Mouse (Mus musculus): ENCODE measurements around the gene Sag.

The Sag gene

DNA sequence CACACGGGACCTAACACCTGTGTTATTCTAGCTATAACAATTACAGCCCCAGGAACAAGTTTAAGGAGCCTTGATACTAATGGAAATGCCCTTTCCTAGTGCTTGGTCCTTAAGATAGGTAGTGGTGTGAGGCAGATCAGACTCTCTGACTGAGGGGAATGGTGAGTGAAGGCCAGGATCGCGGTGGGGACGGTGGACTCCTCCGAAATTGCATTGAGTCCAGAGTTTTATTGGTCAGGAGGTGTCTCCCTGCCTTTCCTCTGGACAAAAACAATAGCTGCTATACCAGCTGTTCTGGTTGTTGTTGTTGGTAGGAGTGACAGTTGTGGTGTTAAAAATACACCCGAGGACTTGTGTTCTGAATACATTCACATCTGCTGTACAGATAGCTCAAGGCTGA lies 50.9 kb downstream of the Sag start:
- DNase-seq (ENCODE audit: extremely low spot score), result no peak

DNA sequence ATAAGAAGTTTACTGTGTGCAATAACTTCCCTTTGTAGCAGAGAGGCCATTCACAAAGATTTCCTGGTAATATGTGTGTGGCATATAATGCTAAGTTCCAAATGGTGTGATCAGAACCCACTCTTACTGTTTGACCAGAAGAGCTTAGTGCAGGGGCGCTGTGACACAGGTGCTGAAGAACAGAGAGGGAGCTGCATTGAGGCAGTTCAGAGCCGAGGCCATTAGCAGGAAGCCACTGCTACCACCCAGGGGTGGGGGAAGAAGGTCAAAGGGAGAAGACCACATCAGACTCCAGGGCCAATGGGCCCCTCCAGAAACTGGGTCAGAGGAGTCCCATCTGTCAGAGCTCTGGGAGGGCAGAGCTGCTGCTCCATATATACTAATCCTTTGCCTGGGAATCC lies 51.4 kb downstream of the Sag start:
- DNase-seq (ENCODE audit: extremely low spot score), result no peak

DNA sequence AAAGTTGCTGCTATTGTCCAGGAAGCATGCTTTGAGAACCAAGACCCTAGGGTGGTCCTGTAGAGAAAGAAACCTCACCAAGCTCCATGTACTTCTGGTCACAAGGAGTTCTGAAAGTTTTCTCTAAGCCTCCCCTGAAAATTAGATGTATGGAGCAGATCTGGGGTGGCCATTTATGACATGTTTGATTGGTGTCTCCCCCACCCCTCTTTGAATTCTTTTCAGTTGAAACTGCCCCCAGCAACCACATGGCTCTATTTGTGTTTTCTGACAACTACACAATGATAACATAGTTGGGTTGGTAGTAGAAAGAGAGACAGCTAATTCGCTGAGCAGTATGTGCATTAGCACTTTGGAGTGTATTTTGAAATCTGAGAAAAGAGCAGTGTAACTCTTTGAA lies 52.0 kb downstream of the Sag start:
- no peak for DNase-seq (ENCODE audit: extremely low spot score)

DNA sequence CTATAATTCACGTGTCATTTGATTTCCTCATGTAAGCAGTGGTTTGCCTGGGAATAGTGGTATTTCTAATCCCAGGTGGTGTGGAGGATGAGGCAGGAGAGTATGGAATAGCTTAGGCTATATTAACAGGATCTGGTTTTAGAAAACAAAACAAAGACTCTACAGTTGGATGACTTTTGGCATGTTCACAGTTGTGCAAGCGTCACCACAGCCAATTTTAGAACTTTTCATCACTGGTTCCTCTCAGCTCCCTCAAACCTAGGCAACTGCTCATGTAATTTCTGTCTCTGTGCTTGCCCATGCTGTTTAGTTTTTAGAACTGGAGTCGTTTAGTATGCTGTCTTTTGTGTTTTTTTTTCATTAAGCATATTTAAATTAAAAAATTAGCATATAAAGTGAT lies 53.3 kb downstream of the Sag start:
- no peak for DNase-seq (ENCODE audit: extremely low spot score)

DNA sequence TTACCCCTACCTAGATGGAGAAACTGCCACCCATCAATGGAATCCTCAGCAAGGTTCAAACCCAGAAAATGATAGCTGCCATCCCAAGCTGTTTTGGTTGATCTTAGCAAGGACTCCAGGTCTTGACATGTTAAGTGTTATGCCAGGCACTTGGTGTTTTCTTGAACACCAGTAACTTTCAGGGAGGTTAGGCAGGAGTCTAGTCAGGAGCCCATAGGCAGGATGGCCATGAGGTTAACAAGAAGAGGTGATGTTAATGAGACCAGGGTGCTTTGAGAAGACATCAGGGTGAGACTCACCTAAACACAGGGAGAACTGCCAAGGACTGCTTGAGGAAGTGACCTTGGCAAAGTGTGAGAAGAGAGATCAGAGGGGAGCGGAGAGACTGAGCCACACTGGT lies 54.6 kb downstream of the Sag start:
- DNase-seq (ENCODE audit: extremely low spot score), result no peak

DNA sequence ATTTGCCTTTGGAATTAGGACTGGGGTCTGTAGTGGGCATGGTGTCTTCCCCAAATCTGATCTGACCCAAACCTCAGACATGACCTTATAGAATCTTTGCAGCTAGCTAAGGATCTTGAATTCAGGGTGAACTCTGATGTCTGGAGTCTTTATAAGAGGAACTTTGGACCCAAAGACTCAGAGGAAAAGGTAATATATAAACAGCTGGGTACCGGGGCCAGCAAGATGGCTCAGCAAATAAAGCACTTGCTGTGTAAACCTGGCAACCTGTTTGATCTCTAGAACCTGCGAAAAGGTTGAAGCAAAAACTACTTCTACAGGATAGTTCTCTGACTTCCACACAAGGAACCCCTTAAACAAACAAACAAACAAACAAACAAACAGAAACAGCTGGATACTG lies 55.0 kb downstream of the Sag start:
- DNase-seq (ENCODE audit: extremely low spot score), result no peak

DNA sequence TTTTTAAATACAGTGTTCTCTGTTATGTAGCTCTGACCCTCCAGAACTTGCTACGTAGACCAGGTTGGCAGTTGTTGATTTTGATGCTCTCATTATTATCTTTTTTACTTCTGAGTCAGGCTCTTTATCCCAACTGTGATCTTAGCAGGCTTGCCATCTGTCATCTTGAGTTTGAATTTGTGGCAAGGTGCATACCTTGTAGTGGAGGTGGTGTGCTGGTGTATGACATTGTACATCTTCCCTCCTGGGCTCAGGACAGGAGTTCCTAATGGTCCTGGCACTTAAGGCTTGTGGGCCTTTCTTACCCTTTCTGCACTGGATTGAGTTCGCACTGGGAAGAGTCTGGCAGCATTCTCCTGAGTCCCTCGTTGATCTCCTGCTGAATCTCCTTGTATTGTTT lies 60.1 kb downstream of the Sag start:
- no peak for DNase-seq (ENCODE audit: extremely low spot score)

DNA sequence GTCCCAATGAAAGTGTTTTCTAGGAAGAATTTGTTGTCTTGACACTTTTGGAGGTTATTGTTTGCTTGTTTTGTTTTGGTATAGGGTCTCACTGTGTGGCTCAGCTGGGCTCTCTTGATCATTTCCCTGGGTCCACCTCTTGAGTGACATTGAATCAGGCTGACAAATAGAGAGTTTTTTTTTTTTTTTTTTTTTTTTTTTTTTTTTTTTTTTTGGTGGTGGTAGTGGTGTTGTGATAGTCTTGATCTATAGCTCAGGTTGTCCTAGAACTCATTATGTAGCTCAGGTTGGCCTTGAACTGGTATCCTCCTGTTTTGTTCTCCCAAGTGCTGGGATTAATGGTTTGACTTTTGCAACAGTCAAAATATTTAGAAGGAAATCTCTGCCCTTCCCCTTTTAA lies 61.4 kb downstream of the Sag start:
- no peak for DNase-seq (ENCODE audit: extremely low spot score)

DNA sequence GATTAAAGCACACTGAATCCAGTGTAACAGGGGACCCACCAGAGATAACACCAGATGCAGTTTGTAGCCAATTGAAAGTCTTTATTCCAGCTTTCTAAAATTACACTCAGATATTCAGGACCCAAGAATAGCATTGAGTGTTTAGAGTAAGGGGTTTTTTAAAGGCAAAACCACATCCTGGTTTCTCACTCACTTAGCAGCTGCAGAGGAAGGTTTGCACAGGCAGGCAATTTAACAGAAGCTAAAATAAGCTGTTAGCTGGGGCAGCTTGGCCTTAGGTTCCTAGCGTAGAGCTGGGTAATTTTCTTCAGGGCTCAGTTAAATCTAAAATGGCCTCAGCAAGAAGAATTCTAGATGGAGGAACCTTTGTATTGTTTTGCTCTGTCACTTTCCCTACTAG lies 63.2 kb downstream of the Sag start:
- no peak for DNase-seq (ENCODE audit: extremely low spot score)

DNA sequence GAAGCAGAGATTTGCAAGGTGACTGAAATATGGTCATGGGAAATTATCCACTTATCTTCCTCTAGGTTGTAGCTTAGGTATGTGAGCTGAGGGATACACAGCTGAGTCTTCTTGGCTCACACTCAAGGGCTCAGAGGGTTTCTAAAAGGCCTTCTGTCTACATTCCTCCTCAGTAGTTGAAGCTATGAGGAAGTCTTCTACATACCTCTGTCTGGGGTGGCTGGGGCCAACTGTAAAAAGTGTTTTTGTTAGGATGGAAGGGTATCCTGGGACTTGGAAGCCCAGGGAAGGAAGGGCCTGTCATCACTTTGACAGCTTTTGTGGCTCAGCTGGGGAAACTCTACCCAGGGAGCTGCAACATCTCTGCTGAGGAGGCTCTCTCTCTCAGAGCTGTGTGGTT lies 68.1 kb downstream of the Sag start:
- no peak for DNase-seq (ENCODE audit: extremely low spot score)

DNA sequence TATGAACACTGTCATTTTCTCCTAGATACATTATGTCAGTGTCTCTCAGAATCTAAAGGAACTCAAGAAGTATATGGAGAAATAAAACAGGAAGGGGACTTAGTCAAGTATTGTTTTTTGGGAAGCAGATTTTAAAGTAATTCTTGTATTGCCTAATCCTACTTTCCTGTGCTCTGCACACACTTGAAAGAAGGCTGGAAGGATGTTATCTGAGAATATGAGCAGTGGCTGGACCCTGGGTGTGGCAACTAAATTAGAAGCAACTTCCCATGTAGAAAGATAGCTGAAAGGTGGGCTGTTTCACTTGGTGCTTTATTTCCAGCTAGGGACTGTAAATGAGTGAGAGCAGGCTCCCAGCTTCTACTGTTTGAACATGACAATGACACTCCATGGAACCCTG lies 69.6 kb downstream of the Sag start:
- DNase-seq (ENCODE audit: extremely low spot score), result no peak

DNA sequence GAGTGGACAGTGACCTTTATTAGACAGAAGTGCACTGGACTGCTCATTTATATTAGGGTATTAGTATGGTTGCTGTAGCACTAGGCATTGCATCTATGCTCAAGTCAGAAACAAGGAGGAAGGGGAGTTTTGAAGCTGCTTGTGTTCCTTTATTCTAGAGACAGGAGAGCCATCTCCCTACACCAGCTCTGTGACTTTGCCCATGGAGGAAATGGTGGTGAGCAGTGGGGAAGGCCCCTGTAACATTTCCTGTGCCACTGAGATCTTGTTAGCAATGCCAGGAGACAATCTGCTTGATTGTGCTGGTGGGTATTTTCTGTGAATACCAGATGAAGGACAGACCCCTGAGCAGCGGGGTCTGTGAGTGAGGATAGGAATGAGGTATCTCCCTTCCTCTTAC lies 72.6 kb downstream of the Sag start:
- no peak for DNase-seq (ENCODE audit: extremely low spot score)

DNA sequence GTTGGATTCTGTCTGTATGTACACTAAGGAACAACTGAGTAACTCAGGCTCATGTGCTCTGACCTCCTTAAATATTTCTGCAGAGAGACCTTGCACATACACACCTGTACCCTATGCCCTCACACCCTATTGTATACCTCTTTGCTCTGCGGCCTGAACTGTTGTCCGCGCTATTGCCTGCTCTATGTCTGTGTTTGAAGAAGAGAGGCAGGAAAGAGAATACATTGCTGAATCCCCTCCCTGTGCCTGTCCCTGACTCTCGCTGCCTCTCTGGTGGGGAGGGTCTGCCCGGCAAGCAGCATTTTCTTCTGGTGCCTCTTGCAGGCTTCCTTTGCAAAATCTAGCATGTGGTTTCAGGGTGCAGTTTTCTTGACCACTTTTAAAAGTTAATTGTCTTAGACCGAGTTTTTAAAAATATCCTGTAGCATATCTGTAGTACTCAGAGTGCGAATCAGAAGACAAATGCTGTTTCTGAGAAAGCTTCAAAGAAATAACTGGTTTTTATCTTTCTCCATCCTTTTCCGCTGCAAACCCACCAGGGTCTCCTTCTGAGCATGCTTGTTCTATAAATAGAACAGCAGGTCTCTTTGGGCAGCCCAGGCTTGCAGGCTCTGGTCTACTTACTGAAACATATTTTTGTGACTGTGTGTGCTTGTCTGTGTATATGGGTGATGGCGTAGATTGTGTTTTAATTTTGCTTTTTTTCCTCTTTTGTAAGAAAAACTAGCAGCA lies 74.2 kb downstream of the Sag start:
- DNase-seq (ENCODE audit: extremely low spot score), result no peak

DNA sequence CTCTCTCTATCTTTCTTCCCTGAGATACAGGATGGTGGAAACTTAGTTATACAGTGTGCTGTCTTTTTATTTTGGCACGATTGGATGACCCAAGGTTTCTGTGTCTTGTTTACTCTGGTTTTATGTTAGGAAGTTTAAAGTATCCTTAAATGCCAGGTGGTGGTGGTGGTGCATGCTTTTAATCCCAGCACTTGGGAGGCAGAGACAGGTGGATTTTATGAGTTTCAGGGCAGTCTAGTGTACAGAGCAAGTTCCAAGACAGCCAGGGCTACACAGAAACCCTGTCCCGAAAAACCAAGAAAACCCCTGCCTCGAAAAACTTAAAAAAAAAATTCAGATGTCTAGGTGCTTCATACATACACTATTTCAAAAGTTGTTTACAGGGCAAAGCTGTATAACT lies 75.6 kb downstream of the Sag start:
- DNase-seq (ENCODE audit: extremely low spot score), result no peak

DNA sequence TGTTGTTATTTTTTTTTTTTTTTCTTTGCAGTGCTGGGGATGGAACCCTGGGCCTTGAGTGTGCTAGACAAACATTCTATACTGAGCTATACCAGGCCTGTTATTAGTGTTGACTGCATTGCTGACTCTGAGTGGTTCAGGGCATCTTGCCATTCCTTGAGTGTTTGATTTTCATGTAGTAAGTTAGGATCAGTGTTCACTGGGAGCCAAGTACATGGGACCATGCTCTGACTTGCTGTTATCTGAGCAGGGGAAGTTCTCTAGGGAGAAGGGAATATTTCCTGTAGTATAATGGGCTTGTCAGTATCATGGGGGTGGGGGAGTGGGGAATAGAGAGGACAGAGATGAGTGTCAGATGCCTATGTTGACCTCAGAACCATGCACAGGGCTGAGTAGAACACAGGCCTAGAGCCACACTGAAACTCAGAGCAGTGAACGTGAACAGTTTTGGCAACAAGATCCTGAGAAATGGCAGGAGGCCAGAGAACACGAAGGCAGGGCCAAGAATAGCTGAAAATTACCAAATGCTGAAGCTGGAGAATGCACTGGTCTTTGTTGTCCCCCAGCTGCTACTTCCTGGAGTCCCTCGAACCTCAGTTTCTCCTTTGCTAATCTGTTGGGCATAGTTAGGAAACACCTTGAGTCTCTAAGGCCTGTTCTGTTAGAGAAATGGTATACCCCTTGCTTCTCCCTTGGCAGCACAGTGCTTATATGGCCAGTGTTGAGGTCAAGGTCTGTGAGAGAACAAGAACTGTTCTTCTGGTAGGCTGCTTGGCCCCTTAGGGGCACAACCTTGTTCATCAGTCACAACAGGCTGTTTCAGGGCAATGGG lies 76.2 kb downstream of the Sag start:
- DNase-seq (ENCODE audit: extremely low spot score), result no peak

DNA sequence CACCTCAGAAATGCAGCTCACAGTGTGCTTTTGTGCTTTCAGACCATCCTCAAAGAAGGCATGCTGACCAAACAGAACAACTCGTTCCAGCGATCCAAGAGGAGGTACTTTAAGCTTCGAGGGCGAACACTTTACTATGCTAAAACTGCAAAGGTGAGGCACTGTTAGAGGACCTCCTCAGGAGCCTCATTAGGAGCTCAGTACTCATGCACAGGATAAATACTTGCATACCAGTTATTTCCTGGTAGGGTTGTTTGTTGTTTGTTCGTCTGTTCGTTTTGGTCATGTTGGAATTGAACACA lies 76.8 kb downstream of the Sag start:
- DNase-seq (ENCODE audit: extremely low spot score), result no peak

DNA sequence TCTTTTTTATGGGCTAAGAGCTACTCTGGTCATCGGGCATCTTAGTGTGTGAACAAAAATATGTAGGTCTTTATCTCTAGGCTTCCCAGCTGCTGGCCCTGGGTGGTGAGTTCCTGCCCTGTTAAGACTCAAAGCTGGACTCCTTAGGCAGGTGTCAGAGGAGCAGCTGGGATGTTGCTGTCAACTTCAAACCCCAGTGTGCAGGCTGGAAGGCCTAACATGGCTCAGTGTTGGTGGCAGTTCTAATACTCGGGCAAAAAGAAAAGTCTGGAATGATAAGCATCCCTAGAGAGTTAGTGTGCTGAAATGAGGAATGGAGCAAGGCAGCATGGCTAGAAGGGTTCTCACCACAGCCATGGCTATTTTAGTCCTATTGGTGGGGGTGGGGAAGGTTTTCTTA lies 77.4 kb downstream of the Sag start:
- no peak for DNase-seq (ENCODE audit: extremely low spot score)

DNA sequence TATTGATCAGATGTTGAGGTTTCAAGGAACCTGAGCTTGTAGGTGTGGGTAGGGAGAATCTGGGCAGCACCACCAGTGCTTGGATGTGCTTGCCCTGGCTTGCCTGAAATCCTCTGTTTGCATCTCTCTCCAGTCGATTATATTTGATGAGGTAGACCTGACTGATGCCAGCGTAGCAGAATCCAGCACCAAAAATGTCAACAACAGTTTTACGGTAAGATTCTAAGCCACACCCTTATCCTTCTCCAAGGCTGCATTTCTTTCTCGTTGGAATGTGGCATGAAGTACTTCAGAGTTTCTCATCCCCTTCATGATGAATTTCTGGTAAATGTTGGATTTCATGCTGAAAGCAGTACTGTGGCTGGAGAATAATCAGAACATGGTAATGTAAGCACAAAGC lies 78.2 kb downstream of the Sag start:
- DNase-seq (ENCODE audit: extremely low spot score), result no peak

DNA sequence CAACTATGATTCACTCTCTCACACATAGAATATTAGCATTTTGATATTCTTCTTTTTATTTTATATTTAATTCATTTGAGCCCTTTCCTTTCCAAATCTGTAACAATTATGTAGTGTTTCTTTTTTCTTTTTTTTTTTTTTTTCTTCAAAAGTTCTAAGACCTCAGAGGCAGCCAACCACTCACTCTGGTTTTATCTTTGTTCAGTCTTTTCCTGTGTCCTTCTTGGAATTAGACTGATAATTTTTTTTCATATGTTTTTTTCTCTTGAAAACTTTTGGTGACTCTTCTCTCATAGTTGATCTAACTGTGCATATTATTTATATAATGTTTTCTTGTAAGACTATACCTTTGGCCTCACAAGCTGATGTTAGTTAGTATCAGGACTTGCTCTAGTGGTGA lies 79.1 kb downstream of the Sag start:
- DNase-seq (ENCODE audit: extremely low spot score), result no peak

DNA sequence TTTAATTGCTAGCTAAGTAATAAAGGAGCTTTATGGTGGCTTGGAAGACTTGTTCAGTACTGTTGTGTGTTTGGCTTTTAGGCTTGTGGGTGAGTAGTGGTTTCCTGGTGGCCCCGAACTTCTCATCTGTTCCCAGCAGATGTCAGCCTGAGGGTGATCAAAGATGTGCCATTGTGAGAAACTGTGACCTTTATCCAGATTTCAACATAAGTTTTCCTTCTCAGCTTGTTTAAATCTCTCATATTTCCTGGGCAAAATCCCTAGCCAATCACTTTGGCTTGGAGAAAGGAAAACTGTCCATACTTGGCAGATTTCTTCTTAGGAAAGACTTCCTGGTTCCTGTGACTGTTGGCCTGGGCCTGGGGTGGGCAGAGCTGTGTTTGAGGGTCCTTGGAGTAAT lies 87.5 kb downstream of the Sag start:
- DNase-seq (ENCODE audit: extremely low spot score), result no peak

DNA sequence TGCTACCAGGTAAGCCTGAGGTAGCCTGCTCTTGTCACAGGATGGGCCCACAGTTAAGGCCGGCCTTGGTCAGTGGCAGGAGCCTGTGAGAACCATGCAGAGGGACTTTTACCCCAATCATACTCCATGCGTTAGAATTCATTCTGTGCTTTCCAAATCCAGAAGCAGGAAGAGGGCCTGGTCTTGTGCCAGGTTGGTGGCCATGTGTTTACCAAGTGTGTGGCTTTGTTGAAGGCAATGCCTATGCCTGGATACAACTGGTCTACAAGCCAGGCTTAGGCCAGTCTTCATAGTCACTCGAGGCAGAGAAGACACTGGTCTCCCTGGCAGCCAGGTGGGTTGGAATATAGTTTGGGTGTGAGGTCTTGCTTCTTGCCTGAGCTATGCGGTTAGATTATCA lies 88.2 kb downstream of the Sag start:
- no peak for DNase-seq (ENCODE audit: extremely low spot score)

DNA sequence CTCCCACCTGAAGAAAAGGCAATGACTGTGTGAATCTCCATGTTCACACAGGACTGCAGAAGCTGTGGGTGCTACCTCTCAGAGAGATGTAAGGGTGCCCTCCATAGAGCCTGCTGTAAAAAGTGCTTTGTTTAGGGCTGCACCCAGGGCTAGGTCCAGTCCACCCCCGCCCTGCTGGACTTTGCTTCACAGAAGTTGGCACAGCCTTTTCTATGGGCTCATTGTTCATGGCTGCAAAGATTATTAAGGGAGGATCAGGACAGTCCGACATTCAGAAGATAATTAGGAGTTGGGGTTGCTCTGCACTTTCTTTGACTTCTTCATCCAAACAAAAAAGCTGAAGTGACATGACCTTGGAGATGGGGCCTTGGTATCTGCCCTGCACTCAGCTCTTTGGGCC lies 89.0 kb downstream of the Sag start:
- DNase-seq (ENCODE audit: extremely low spot score), result no peak

DNA sequence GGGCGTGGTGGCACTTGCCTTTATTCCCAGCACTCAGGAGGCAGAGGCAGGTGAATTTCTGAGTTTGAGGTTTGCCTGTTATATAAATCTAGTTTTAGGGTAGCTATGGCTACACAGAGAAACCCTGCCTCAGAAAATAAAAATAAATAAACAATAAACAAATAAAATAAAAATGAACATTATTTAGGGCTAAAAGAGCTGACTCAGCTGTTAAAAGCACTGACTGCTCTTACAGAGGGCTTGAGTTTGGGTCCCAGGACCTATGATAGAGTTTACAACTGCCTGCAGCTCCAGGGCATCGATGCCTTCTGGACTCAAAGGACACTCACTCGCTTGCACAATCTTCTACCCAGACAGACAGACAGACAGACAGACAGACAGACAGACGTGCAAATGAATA lies 89.9 kb downstream of the Sag start:
- no peak for DNase-seq (ENCODE audit: extremely low spot score)

Measured in embryo, embryonic 9.5 days (tissue).